Mouse (Mus musculus): ENCODE data around the gene Ly6g6f. TPM values are rescaled to one million over a fixed set of nuclear protein-coding genes. Genes with fewer than 3 reads are reported as not detected.

Ly6g6f gene
- polyA plus RNA-seq, 1 experiment from 2014 or later: 0.29 TPM

- Histone ChIP-seq H3K4me2 (no peak overlapping the region), H3K36me3 (peaks cover 27% of the 10 kb centered on the region), H3K27me3 (no peaks in the 10 kb centered on the region), H3K9ac (no peak overlapping the region), H3K4me3 (no peak overlapping the region), H3K27ac (no peak overlapping the region), H3K9me3 (replicated peaks) (no peaks in the 10 kb centered on the region), H3K4me1 (replicated peaks) (peaks cover 19% of the 10 kb centered on the region)
- WGBS: 65% methylated on average over 6 of the region's 6 CpGs
- ATAC-seq (replicated peaks; ENCODE audit: insufficient number of reproducible peaks, insufficient read depth, low FRiP score, low read depth): no peak
Observed at GRCm38 (mm10) chr17:35104754-35105153, 19.3 kb upstream of the Ly6g6f start.

GRCm38 (mm10) chr17:35104079-35104478 lies 18.7 kb upstream of the Ly6g6f start:
- Histone ChIP-seq H3K9me3 (replicated peaks) (no peaks in the 10 kb centered on the region), H3K9ac (no peak overlapping the region), H3K4me3 (no peak overlapping the region), H3K27me3 (no peaks in the 10 kb centered on the region), H3K36me3 (peaks cover 31% of the 10 kb centered on the region), H3K4me1 (replicated peaks) (peaks cover 19% of the 10 kb centered on the region), H3K27ac (no peak overlapping the region), H3K4me2 (no peak overlapping the region)
- WGBS: 80% methylated on average over 7 of the region's 7 CpGs
- ATAC-seq (replicated peaks; ENCODE audit: insufficient number of reproducible peaks, insufficient read depth, low FRiP score, low read depth): no peak

- H3K4me2 ChIP-seq: no peak overlapping the region
- 41% methylated on average over 6 of the region's 6 CpGs for WGBS
- H3K4me1 ChIP-seq (replicated peaks): peaks cover 19% of the 10 kb centered on the region
- H3K36me3 ChIP-seq: peaks cover 40% of the 10 kb centered on the region
- no peaks in the 10 kb centered on the region for H3K27me3 ChIP-seq
- no peak overlapping the region for H3K4me3 ChIP-seq
- no peak overlapping the region for H3K9ac ChIP-seq
- H3K9me3 ChIP-seq (replicated peaks): no peaks in the 10 kb centered on the region
- H3K27ac ChIP-seq: no peak overlapping the region
- no peak; the same call in 1 of the 2 replicates for ATAC-seq (replicated peaks; ENCODE audit: insufficient number of reproducible peaks, insufficient read depth, low FRiP score, low read depth)
Observed at GRCm38 (mm10) chr17:35103221-35103690, 17.8 kb upstream of the Ly6g6f start.

GRCm38 (mm10) chr17:35102299-35102698 lies 16.9 kb upstream of the Ly6g6f start:
- H3K27me3 ChIP-seq: no peaks in the 10 kb centered on the region
- H3K4me3 ChIP-seq: no peak overlapping the region
- 0 out of 2 replicates have a peak overlapping the region, but pooled peaks have one; percentile 1 for H3K27ac ChIP-seq
- H3K4me2 ChIP-seq: no peak overlapping the region
- 58% methylated on average over 8 of the region's 8 CpGs for WGBS
- H3K4me1 ChIP-seq (replicated peaks): peaks cover 19% of the 10 kb centered on the region
- H3K9ac ChIP-seq: no peak overlapping the region
- ATAC-seq (replicated peaks; ENCODE audit: insufficient number of reproducible peaks, insufficient read depth, low FRiP score, low read depth): peak; percentile 40; the same call in 1 of the 2 replicates
- H3K36me3 ChIP-seq: peaks cover 49% of the 10 kb centered on the region
- no peaks in the 10 kb centered on the region for H3K9me3 ChIP-seq (replicated peaks)

DNA sequence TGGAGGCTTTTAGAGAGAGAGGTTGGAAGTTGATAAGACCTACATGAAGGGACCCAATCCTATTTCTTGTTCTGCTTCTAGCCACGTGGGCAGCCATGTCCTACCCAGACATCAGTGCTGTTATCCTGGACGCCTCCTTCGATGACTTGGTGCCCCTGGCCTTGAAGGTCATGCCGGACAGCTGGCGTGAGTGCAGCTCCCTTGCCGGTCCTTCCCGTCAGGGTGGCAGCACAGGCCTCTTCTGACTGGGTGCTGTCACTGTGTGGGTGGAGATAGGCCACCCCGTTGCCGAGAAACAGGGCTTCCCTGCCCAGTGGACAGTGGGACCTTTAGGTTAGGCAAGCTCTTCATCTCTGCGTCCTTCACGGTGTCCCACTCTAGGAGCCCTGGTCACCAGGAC lies 15.8 kb upstream of the Ly6g6f start:
- Histone ChIP-seq H3K9me3 (replicated peaks) (no peaks in the 10 kb centered on the region), H3K4me1 (replicated peaks) (peaks cover 17% of the 10 kb centered on the region), H3K27ac (no peak overlapping the region), H3K36me3 (peaks cover 61% of the 10 kb centered on the region), H3K27me3 (no peaks in the 10 kb centered on the region), H3K4me3 (no peak overlapping the region), H3K4me2 (no peak overlapping the region), H3K9ac (no peak overlapping the region)
- ATAC-seq (replicated peaks; ENCODE audit: insufficient number of reproducible peaks, insufficient read depth, low FRiP score, low read depth): no peak
- WGBS: 79% methylated on average over 11 of the region's 11 CpGs

DNA sequence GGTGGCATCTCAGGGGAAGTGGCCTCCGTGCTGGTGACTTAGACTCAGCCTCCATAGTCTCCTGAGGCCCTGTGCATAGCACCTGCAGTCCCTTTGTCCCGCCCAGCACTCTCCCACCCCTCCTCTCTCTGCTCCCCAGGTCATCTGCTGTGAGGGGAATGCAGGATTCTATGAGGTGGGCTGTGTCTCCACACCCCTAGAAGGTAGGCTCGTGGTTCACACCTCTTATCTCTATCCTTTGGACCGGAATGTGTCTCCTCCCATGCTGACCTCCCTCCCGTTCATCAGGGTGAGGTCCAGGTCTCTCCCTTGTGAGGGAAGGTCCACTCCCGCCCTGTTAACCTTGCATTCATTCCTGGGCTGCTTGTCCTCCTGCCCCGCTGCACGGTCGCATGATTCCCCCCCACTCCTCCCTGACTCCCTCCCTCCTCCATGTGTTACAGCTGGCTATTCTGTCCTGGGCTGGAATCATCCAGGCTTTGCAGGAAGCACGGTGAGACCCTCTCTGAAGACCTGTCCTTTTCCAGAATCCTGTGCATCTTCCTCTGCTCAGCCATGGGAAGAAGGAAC lies 14.9 kb upstream of the Ly6g6f start:
- ATAC-seq (replicated peaks; ENCODE audit: insufficient number of reproducible peaks, insufficient read depth, low FRiP score, low read depth): no peak
- WGBS: 59% methylated on average over 10 of the region's 10 CpGs
- H3K9ac ChIP-seq: no peak overlapping the region
- peaks cover 65% of the 10 kb centered on the region for H3K36me3 ChIP-seq
- no peaks in the 10 kb centered on the region for H3K27me3 ChIP-seq
- no peak overlapping the region for H3K4me2 ChIP-seq
- no peak overlapping the region for H3K4me3 ChIP-seq
- peaks cover 13% of the 10 kb centered on the region for H3K4me1 ChIP-seq (replicated peaks)
- H3K27ac ChIP-seq: no peak overlapping the region
- H3K9me3 ChIP-seq (replicated peaks): no peaks in the 10 kb centered on the region

- 86% methylated on average over 12 of the region's 12 CpGs for WGBS
Observed at GRCm38 (mm10) chr17:35097164-35097655, 11.8 kb upstream of the Ly6g6f start.

GRCm38 (mm10) chr17:35096597-35096996 lies 11.2 kb upstream of the Ly6g6f start:
- Histone ChIP-seq H3K4me1 (replicated peaks) (no peaks in the 10 kb centered on the region), H3K4me2 (no peak overlapping the region), H3K4me3 (no peak overlapping the region), H3K27ac (no peak overlapping the region; the same call in 1 of the 2 replicates), H3K27me3 (no peaks in the 10 kb centered on the region), H3K9me3 (replicated peaks) (no peaks in the 10 kb centered on the region), H3K9ac (no peak overlapping the region), H3K36me3 (peaks cover 85% of the 10 kb centered on the region)
- 87% methylated on average over 12 of the region's 12 CpGs for WGBS
- ATAC-seq (replicated peaks; ENCODE audit: insufficient number of reproducible peaks, insufficient read depth, low FRiP score, low read depth): no peak

More at GRCm38 (mm10) chr17:35097164-35097655, 11.8 kb upstream of the Ly6g6f start:
- ATAC-seq (replicated peaks; ENCODE audit: insufficient number of reproducible peaks, insufficient read depth, low FRiP score, low read depth): no peak
- Histone ChIP-seq H3K36me3 (peaks cover 88% of the 10 kb centered on the region), H3K27me3 (no peaks in the 10 kb centered on the region), H3K4me1 (replicated peaks) (peaks cover 3% of the 10 kb centered on the region; the same call in 1 of the 2 replicates), H3K27ac (no peak overlapping the region), H3K9me3 (replicated peaks) (no peaks in the 10 kb centered on the region), H3K4me2 (no peak overlapping the region), H3K4me3 (no peak overlapping the region), H3K9ac (no peak overlapping the region)

DNA sequence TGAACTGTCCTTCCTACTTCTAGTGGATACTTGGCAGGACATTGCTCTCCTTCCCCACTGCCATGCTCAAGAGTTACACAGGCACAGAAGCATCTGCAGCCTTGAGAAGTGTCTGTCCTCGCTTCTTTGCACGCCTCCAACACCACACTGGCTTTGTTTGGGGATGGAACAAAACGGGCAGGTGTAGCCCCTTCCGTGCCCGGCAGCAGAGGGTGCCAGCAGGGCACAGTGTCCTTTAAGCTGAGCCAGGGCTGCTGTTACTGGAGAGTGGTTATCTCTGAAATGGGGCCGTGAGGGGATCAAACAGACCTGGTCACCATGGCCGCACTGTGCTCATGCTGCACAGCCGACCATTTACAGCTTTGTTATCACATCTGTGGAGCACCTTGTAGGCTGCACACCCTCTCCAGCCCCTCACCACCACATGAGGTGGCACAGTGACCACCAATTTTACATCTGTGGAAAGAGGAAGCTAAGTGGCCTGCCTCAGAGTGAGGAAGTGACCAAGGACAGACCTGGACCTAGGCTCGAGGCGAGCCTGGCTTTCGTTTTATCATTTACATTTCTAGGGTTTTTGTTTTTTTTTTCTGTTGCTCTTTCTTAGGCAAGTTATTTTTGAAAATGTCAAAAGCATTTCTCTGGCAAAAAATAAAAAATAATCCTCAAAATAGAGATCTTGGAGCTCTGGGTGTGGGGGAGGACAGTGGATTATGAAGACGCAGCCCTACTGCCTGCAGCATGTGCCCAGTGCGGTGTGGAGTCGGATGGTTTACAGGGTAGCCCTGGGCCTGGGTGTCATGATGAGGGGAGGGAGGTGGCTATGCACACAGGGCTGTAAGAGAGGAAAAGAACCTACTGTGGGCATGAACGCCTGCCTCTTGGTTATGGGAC lies 9.3 kb upstream of the Ly6g6f start:
- no peak overlapping the region for H3K9ac ChIP-seq
- no peak for ATAC-seq (replicated peaks; ENCODE audit: insufficient number of reproducible peaks, insufficient read depth, low FRiP score, low read depth)
- no peak overlapping the region for H3K27ac ChIP-seq
- H3K4me2 ChIP-seq: no peak overlapping the region
- H3K36me3 ChIP-seq: peaks cover 72% of the 10 kb centered on the region
- no peaks in the 10 kb centered on the region for H3K9me3 ChIP-seq (replicated peaks)
- no peak overlapping the region for H3K4me3 ChIP-seq
- peaks cover 11% of the 10 kb centered on the region for H3K4me1 ChIP-seq (replicated peaks)
- WGBS: 76% methylated on average over 15 of the region's 15 CpGs
- no peaks in the 10 kb centered on the region for H3K27me3 ChIP-seq

- no peaks in the 10 kb centered on the region for H3K27me3 ChIP-seq
- no peak for ATAC-seq (replicated peaks; ENCODE audit: insufficient number of reproducible peaks, insufficient read depth, low FRiP score, low read depth)
- H3K27ac ChIP-seq: no peak overlapping the region
- no peak overlapping the region for H3K9ac ChIP-seq
- 86% methylated on average over 14 of the region's 14 CpGs for WGBS
- no peaks in the 10 kb centered on the region for H3K9me3 ChIP-seq (replicated peaks)
- no peak overlapping the region for H3K4me2 ChIP-seq
- no peak overlapping the region for H3K4me3 ChIP-seq
- peaks cover 53% of the 10 kb centered on the region for H3K36me3 ChIP-seq
- peaks cover 11% of the 10 kb centered on the region for H3K4me1 ChIP-seq (replicated peaks)
Observed at GRCm38 (mm10) chr17:35092403-35093198, 7.2 kb upstream of the Ly6g6f start.

Measured in heart, embryonic 15.5 days (tissue).